Mouse (Mus musculus): ENCODE results near the gene Mcemp1.

DNA sequence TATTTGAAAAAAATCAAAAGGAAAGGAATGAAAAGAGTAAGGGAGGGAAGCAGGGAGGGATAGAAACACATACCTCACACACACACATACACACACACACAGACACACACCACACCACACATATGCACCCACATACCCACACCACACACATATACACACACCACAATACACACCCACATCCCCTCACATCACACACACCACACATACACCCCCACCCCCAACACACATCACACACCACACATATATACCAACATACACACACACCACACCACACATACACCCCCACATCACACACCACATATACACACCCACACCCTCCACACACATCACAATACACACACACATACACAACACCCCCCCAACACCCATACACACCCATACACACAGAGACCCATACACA lies 19.0 kb downstream of the Mcemp1 start:
- TF ChIP-seq CTCF (IDR thresholded peaks at IDR 0.05; ENCODE audit: low read depth, low read length) (no peak), GATA1 (IDR thresholded peaks at IDR 0.05; ENCODE audit: borderline replicate concordance, low read length) (no peak), TAL1 (conservative IDR thresholded peaks at IDR 0.05; ENCODE audit: low read depth, low read length) (no peak), GATA2 (IDR thresholded peaks at IDR 0.05; ENCODE audit: borderline replicate concordance, low read depth, low read length) (no peak), POLR2AphosphoS5 (IDR thresholded peaks at IDR 0.05; ENCODE audit: insufficient replicate concordance, low read depth, low read length) (no peak)

Data from G1E (cell line).